Mouse (Mus musculus): ENCODE measurements around the gene Ces1f.

DNA sequence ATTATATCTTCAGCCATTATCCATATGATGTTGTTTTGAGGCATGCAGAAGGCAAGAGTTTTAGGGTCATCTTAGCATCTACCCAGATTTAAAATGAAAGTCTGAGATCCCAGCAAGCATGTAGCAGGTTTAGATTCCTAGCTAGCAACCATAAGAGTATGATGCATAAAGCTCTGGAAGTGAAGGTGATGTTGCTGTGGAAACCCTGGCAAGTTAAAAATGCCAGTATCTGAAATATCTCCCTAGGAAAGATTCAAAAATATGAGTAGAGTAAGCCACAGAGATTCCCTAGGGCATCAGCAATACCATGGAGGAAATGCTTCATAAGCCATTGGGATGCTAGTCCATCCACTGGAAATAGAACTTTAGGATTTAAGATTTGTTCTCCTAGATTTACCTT lies 39.7 kb downstream of the Ces1f start:
- TF ChIP-seq POLR2A (IDR thresholded peaks at IDR 0.05; ENCODE audit: borderline replicate concordance, low read depth, low read length): no peak
- TF ChIP-seq CTCF (IDR thresholded peaks at IDR 0.05; ENCODE audit: low read depth, low read length): no peak

Data from bone marrow macrophage, adult 2 months (primary cell).